Mouse (Mus musculus): Measurements from ENCODE around the gene Ppp4r1.

DNA sequence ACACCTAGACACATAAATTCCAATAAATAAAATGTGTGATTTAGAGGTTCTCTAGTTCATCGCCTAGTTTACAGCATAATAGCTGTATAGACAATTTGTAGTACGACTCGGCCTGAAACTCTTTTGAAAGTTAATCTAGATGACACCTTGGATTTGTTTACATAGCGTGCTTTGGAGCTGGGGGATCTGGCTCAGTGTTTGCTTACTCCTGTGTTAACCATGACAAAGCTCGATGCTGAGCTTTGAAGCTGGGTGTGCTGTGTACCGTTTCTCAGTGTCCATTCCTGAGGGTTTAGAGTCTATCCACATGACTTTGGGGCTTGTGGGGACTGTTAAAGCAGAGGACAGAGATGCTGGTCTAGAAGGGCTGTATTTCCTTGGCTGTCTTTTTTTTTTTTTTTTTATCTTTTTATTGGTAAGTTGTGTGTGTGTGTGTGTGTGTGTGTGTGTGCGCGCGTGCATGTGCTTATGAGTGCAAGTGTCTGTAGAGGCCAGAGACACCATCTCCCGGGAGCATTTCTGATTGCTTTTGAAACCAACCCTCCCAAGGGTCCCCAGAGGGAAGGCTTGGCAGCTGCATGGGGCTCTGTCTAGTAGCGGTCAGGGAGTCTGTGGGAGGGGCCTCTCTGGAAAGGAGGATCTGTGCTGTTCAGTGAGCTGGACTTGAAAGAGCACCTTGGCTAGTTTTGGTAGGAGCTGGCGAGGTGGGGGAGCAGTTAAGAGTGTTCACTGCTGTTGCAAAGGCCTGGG is 6.3 kb downstream of the Ppp4r1 start:
- TF ChIP-seq CTCF (IDR thresholded peaks at IDR 0.05; ENCODE audit: low read depth): no peak
- no peak for TF ChIP-seq EP300 (optimal IDR thresholded peaks at IDR 0.05)

Measured in stomach, postnatal 0 days (tissue).